Comparison of ENCODE assay signal across 9 mouse cellular contexts in genomic region chr9:64351191-64351590, GRCm38 (mm10). TPM values are rescaled to one million over a fixed set of nuclear protein-coding genes. Genes with fewer than 3 reads are reported as not detected.
A peak's percentile ranks its signal among the peaks of the same experiment; 100 is the strongest.
DNase-seq lines count a peak whose midpoint lies in the region; ATAC-seq and TF ChIP-seq lines count a peak whose summit lies in the region.
"Had no signal": no experiment of that assay in that cellular context is flagged by ENCODE, and none has a peak within 500 bp of the region (broad histone marks: within the 10 kb centered on the region; RNA-seq: fewer than 3 reads in every experiment).

No protein-coding gene starts in this region.

- no peak for TF ChIP-seq POLR2A in heart, adult 2 months (IDR thresholded peaks at IDR 0.05; ENCODE audit: insufficient read depth, low read depth, low read length)

- H3K27ac ChIP-seq in heart, adult 2 months, result no peak overlapping the region
- H3K27ac ChIP-seq: liver, embryonic 15.5 days had no signal

- no peak for TF ChIP-seq EP300 in heart, adult 2 months (IDR thresholded peaks at IDR 0.05; ENCODE audit: insufficient read depth, low read depth, low read length)

- peak; percentile 65; the same call in 1 of the 2 replicates for ATAC-seq in common myeloid progenitor, adult 5-6 weeks (replicated peaks; ENCODE audit: low read depth, poor library complexity, severe bottlenecking)

- WGBS in heart, adult 2 months, result 41% methylated on average over 3 of the region's 3 CpGs

- H3K4me3 ChIP-seq in heart, adult 2 months, result no peak overlapping the region
- H3K4me3 ChIP-seq: liver, embryonic 15.5 days had no signal

- no peak overlapping the region for H3K9ac ChIP-seq in heart, adult 2 months (ENCODE audit: low read depth, low read length)
- H3K9ac ChIP-seq: liver, embryonic 15.5 days had no signal

- TF ChIP-seq CTCF in heart, adult 2 months (IDR thresholded peaks at IDR 0.05), result peak; percentile 64

- no peaks in the 10 kb centered on the region for H3K4me1 ChIP-seq in heart, adult 2 months (ENCODE audit: control insufficient read depth, insufficient read depth, low read length)
- H3K4me1 ChIP-seq: liver, embryonic 15.5 days had no signal

- no peak for DNase-seq in heart, adult 2 months
- no peak for DNase-seq in heart, postnatal 36 days
- DNase-seq in spleen, adult 12 weeks (ENCODE audit: low spot score), result peak; percentile 13
- no peak for DNase-seq in spleen, adult 18-20 months
- DNase-seq in splenic B cell, adult 2 months (ENCODE audit: low read depth, low spot score), result peak; percentile 70
- DNase-seq in urinary bladder, postnatal 25 days (ENCODE audit: low spot score), result no peak
- DNase-seq in yolk sac, embryonic 10.5 days (ENCODE audit: low spot score), result no peak

- H3K36me3 ChIP-seq in heart, adult 2 months (ENCODE audit: control insufficient read depth, insufficient read depth, low read length), result no peaks in the 10 kb centered on the region
- no peaks in the 10 kb centered on the region for H3K36me3 ChIP-seq in splenic B cell, adult 2 months (ENCODE audit: control insufficient read depth, insufficient read depth, low read length, poor library complexity, severe bottlenecking)
- H3K36me3 ChIP-seq: liver, embryonic 15.5 days had no signal

- H3K27me3 ChIP-seq in heart, adult 2 months (ENCODE audit: control insufficient read depth, insufficient read depth, low read length), result no peaks in the 10 kb centered on the region
- H3K27me3 ChIP-seq in splenic B cell, adult 2 months (ENCODE audit: control insufficient read depth, insufficient read depth, low read length, poor library complexity, severe bottlenecking), result no peaks in the 10 kb centered on the region
- H3K27me3 ChIP-seq: liver, embryonic 15.5 days had no signal

- intact Hi-C loops in heart, adult 2 months (cut with DNase I), result loop anchor here (2.0 kb wide), 1 partner anchor 288 kb away; no protein-coding TSS in a partner anchor
- intact Hi-C loops in heart, postnatal 36 days (cut with DNase I), result no loop called here

- no peaks in the 10 kb centered on the region for H3K79me2 ChIP-seq in heart, adult 2 months (replicated peaks; ENCODE audit: control insufficient read depth, insufficient read depth, low read length)

RNA-seq across cellular contexts. Expression of gene Dis3l, which starts 10.1 kb away (rescaled TPM):
- 10 to 100 TPM; 24.5 to 24.6 TPM for total RNA-seq in heart, adult 2 months (2021)
- polyA plus RNA-seq in heart, adult 2 months (2012; rRNA removed), result 10.6 and 18.6 TPM in 2 replicates
- total RNA-seq in heart, postnatal 36 days (2021), result 10 to 100 TPM; 24.8 to 28.1 TPM
- 15.3 and 22.0 TPM in 2 replicates for total RNA-seq in common myeloid progenitor, adult 5-6 weeks (2017)

RNA-seq across cellular contexts. Expression of gene Megf11, which starts 34.2 kb away (rescaled TPM):
- 1 to 10 TPM; 1.6 to 2.0 TPM for total RNA-seq in heart, adult 2 months (2021)
- polyA plus RNA-seq in heart, adult 2 months (2012; rRNA removed), result 0.33 and 0.41 TPM in 2 replicates
- total RNA-seq in heart, postnatal 36 days (2021), result 1 to 10 TPM; 1.6 to 4.6 TPM
- total RNA-seq in common myeloid progenitor, adult 5-6 weeks (2017), result 0.23 and 0.53 TPM in 2 replicates

Comparison
In these comparisons a context has a peak if more than half of its experiments do, and no peak if none do; other contexts are left out.
1. DNase-seq: peak in spleen, adult 12 weeks (single experiment) and splenic B cell, adult 2 months (single experiment); none in heart, adult 2 months (0 of 2), heart, postnatal 36 days (0 of 2), spleen, adult 18-20 months (0 of 2), urinary bladder, postnatal 25 days (single experiment) and yolk sac, embryonic 10.5 days (single experiment).